8 mouse cellular contexts compared by ENCODE assay signal in genomic region chr11:21992761-21993596, GRCm38 (mm10). TPM values are rescaled to one million over a fixed set of nuclear protein-coding genes. Genes with fewer than 3 reads are reported as not detected.
A peak's percentile ranks its signal among the peaks of the same experiment; 100 is the strongest.
DNase-seq lines count a peak whose midpoint lies in the region; ATAC-seq lines count a peak whose summit lies in the region.

No protein-coding gene starts in this region.

- H3K27ac ChIP-seq in hindbrain, embryonic 11.5 days (ENCODE audit: low read depth, low read length): no peak overlapping the region

- H3K9ac ChIP-seq in hindbrain, embryonic 11.5 days (ENCODE audit: low read depth, low read length): no peak overlapping the region

- no peak for ATAC-seq in cerebellum, adult (ENCODE audit: insufficient number of reproducible peaks, low FRiP score, low TSS enrichment)
- peak; percentile 63 for ATAC-seq in hindbrain, embryonic 11.5 days (ENCODE audit: low FRiP score)
- ATAC-seq in megakaryocyte-erythroid progenitor cell, adult 5-6 weeks (replicated peaks; ENCODE audit: low FRiP score, low TSS enrichment, poor library complexity, severe bottlenecking): 0 out of 2 replicates have a peak, but pooled peaks have one; percentile 35

- 3% methylated on average over 76 of the region's 96 CpGs for WGBS in hindbrain, embryonic 11.5 days

- H3K4me1 ChIP-seq in hindbrain, embryonic 11.5 days (replicated peaks; ENCODE audit: control insufficient read depth, insufficient read depth, low read length): peaks cover 9% of the 10 kb centered on the region; the same call in 1 of the 2 replicates

- peaks cover 76% of the 10 kb centered on the region for H3K27me3 ChIP-seq in hindbrain, embryonic 11.5 days (ENCODE audit: control insufficient read depth, insufficient read depth, low read length)

- H3K36me3 ChIP-seq in hindbrain, embryonic 11.5 days (ENCODE audit: control insufficient read depth, insufficient read depth, low read length): no peaks in the 10 kb centered on the region

- H3K9me3 ChIP-seq in hindbrain, embryonic 11.5 days (ENCODE audit: control insufficient read depth, low read length): no peaks in the 10 kb centered on the region

- peak; percentile 4 for DNase-seq in cerebellum, adult 11-12 months
- DNase-seq in right cerebral cortex, postnatal 25 days: peak; percentile 14
- no peak for DNase-seq in right cerebral cortex, adult 18-20 months
- DNase-seq in hindbrain, embryonic 11.5 days (ENCODE audit: low spot score): peak; percentile 62
- peak; percentile 48 for DNase-seq in yolk sac, embryonic 10.5 days (ENCODE audit: low spot score)
- no peak for DNase-seq in layer of hippocampus, postnatal 36 days

- 0 out of 2 replicates have a peak overlapping the region, but pooled peaks have one; percentile 6 for H3K4me3 ChIP-seq in hindbrain, embryonic 11.5 days (ENCODE audit: low read depth, low read length)

- H3K4me2 ChIP-seq in hindbrain, embryonic 11.5 days (replicated peaks; ENCODE audit: low read depth, low read length): peak overlapping the region; percentile 3; the same call in 1 of the 2 replicates

RNA-seq across cellular contexts. Expression of gene Otx1, which starts 9.7 kb away (rescaled TPM):
- polyA plus RNA-seq in hindbrain, embryonic 11.5 days (2014; fragmentation: Nextera tagmentation; extraction: Ambion mirVana): 2.0 and 3.0 TPM in 2 replicates
- not detected in 2 replicates for total RNA-seq in megakaryocyte-erythroid progenitor cell, adult 5-6 weeks (2014; fragmentation: Nextera tagmentation)
- not detected in 2 replicates for total RNA-seq in megakaryocyte-erythroid progenitor cell, adult 5-6 weeks (2017)
- total RNA-seq in layer of hippocampus, postnatal 36 days (2021): 1 to 10 TPM; 3.1 to 4.6 TPM

Comparison
In these comparisons a context has a peak if more than half of its experiments do, and no peak if none do; other contexts are left out.
1. DNase-seq: peak in cerebellum, adult 11-12 months (single experiment), right cerebral cortex, postnatal 25 days (single experiment), hindbrain, embryonic 11.5 days (single experiment) and yolk sac, embryonic 10.5 days (single experiment); none in right cerebral cortex, adult 18-20 months (single experiment) and layer of hippocampus, postnatal 36 days (0 of 2).
2. RNA of gene Otx1, which starts 9.7 kb away (total RNA-seq): 3.1 to 4.6 TPM in layer of hippocampus, postnatal 36 days; not detected in megakaryocyte-erythroid progenitor cell, adult 5-6 weeks; every median in the first group is over 4 times any median in the second.